Mouse (Mus musculus) cerebellum, postnatal 14 days (tissue): ENCODE results near the gene Fam107b.
"Not testable (repeated sequence)": the region's sequence is repeated elsewhere in the genome, so short reads cannot be mapped to it uniquely, and the experiment has no call there.

Experiments
- DNase-seq, 2 experiments: peaks; one replicate each; pipeline ENCODE4 v3.0.0; 2021; ENCODE audit warnings: mixed read lengths in 2 of 2

Gene Fam107b

GRCm38 (mm10) chr2:3659300-3659910, 89.1 kb downstream of the Fam107b start:
- DNase-seq = no peak

- DNase-seq = no peak
These were observed 93.8 kb downstream of the Fam107b start for GRCm38 (mm10) chr2:3664086-3664485.

GRCm38 (mm10) chr2:3668682-3669081, 98.4 kb downstream of the Fam107b start:
- DNase-seq = no peak

GRCm38 (mm10) chr2:3669646-3670045, 99.4 kb downstream of the Fam107b start:
- no peak for DNase-seq

GRCm38 (mm10) chr2:3672654-3673367, 102.5 kb downstream of the Fam107b start:
- DNase-seq = no peak

GRCm38 (mm10) chr2:3675481-3675880, 105.2 kb downstream of the Fam107b start:
- no peak for DNase-seq

GRCm38 (mm10) chr2:3682699-3683098, 112.4 kb downstream of the Fam107b start:
- no peak for DNase-seq

- DNase-seq = peak; percentile 22 to 35
These were observed 113.1 kb downstream of the Fam107b start for GRCm38 (mm10) chr2:3683343-3683742.

GRCm38 (mm10) chr2:3683751-3684229, 113.5 kb downstream of the Fam107b start:
- DNase-seq = peak; percentile 9 to 15

GRCm38 (mm10) chr2:3690221-3690620, 119.9 kb downstream of the Fam107b start:
- DNase-seq = no peak

- no peak for DNase-seq
These were observed 122.5 kb downstream of the Fam107b start for GRCm38 (mm10) chr2:3692833-3693232.

- DNase-seq = no peak
These were observed 125.6 kb downstream of the Fam107b start for GRCm38 (mm10) chr2:3695900-3696299.

GRCm38 (mm10) chr2:3700368-3700767, 130.1 kb downstream of the Fam107b start:
- no peak for DNase-seq

GRCm38 (mm10) chr2:3702640-3703190, 132.4 kb downstream of the Fam107b start:
- DNase-seq = no peak

GRCm38 (mm10) chr2:3703806-3704205, 133.5 kb downstream of the Fam107b start:
- no peak for DNase-seq

- no peak for DNase-seq
These were observed 134.2 kb downstream of the Fam107b start for GRCm38 (mm10) chr2:3704311-3705162.

GRCm38 (mm10) chr2:3705283-3705682, 135.0 kb downstream of the Fam107b start:
- not testable (repeated sequence) for DNase-seq

- DNase-seq = no peak
These were observed 136.9 kb downstream of the Fam107b start for GRCm38 (mm10) chr2:3707236-3707635.

- DNase-seq = no peak
These were observed 138.3 kb downstream of the Fam107b start for GRCm38 (mm10) chr2:3708621-3709020.

- DNase-seq = no peak
These were observed 139.6 kb downstream of the Fam107b start for GRCm38 (mm10) chr2:3709882-3710281.

- DNase-seq = no peak
These were observed 140.2 kb downstream of the Fam107b start for GRCm38 (mm10) chr2:3710521-3710920.

- DNase-seq = no peak
These were observed 142.2 kb downstream of the Fam107b start for GRCm38 (mm10) chr2:3712369-3713042.
